Mouse (Mus musculus) ES-Bruce4 (cell line): ENCODE results near the gene Ptpn21.
A peak's percentile ranks its signal among the peaks of the same experiment; 100 is the strongest.

Experiments used
- CTCF ChIP-seq: IDR thresholded peaks from one replicate; pipeline ENCODE4 v1.8.1; 2011; ENCODE audit warnings: low read depth, low read length
- EP300 ChIP-seq: IDR thresholded peaks from 2 replicates; pipeline ENCODE4 v1.6.1; 2011; ENCODE audit warnings: low read depth, low read length; ENCODE audit not compliant: insufficient read depth

GRCm38 (mm10) chr12:98674627-98675143 is 62.5 kb downstream of the Ptpn21 start:
- TF ChIP-seq CTCF (peak; percentile 90), EP300 (no peak)
